Mouse (Mus musculus): ENCODE results near the gene Dgkb.

The Dgkb gene

GRCm38 (mm10) chr12:38371597-38371996 lies 554.1 kb downstream of the Dgkb start:
- DNase-seq (ENCODE audit: low read depth, low spot score), result no peak

DNA sequence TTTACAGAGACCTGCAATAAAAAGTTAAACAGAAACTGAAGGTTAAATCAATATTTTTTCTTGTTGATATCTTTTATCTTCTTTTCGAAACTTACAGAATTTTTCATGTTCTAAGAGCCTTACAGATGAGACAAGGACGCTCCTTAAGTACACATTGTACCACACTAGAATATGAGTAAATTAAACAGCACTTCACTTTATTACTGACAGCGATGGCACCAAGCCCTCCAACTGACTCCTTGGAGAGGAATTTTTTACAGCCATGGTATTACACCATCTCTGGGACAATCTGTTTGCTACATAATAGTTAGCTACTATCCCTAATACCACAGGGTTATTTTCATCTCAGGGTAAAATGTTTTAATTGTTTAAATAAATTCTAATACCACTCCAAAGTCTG lies 556.6 kb downstream of the Dgkb start:
- DNase-seq (ENCODE audit: low read depth, low spot score), result no peak

GRCm38 (mm10) chr12:38385942-38386341 lies 568.4 kb downstream of the Dgkb start:
- no peak for DNase-seq (ENCODE audit: low read depth, low spot score)

DNA sequence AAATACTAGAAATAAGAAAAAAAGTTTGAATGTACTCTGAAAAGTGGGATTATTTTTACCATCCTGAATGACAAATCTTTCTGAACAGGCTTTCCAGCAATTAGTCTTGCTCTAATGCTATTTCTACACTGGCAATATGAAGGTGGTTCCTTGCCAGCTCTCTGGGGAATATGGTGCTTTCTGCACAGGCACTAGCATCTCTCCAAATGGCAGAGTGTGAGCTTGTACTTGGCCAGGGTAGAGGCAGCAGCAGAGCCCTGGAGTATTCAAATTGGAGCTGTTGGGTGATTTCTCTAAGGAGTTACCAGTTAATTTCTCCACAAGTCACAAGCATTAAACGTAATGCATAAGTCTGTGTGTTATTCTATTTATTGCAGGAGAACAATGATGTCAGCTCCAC lies 569.5 kb downstream of the Dgkb start:
- no peak for DNase-seq (ENCODE audit: low read depth, low spot score)

GRCm38 (mm10) chr12:38387654-38388053 lies 570.1 kb downstream of the Dgkb start:
- no peak for DNase-seq (ENCODE audit: low read depth, low spot score)

DNA sequence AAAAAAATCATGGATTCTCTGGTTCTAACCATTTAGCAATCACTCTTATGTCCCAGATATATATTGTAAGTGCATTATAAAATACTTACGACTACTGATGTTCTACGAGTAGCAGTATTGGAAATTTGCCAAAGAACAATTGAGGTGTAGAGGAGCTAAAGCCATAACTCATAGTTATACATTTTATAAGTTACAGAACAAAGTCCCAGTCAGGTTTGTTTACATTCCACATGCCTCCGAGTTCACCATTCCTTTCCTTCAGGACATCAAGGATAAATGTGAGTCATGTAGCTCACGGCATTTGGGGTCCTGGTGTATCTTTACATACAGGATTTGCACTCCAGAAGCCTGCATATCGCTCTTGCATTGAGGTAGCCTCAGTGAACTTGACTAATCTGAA lies 570.7 kb downstream of the Dgkb start:
- peak; percentile 5 for DNase-seq (ENCODE audit: low read depth, low spot score)

GRCm38 (mm10) chr12:38397754-38398312 lies 580.3 kb downstream of the Dgkb start:
- no peak for DNase-seq (ENCODE audit: low read depth, low spot score)

- DNase-seq (ENCODE audit: low read depth, low spot score), result no peak
These were observed 582.6 kb downstream of the Dgkb start for GRCm38 (mm10) chr12:38400089-38400488.

- no peak for DNase-seq (ENCODE audit: low read depth, low spot score)
These were observed 618.0 kb downstream of the Dgkb start for GRCm38 (mm10) chr12:38435364-38436130.

- no peak for DNase-seq (ENCODE audit: low read depth, low spot score)
These were observed 618.6 kb downstream of the Dgkb start for GRCm38 (mm10) chr12:38436131-38436436.

DNA sequence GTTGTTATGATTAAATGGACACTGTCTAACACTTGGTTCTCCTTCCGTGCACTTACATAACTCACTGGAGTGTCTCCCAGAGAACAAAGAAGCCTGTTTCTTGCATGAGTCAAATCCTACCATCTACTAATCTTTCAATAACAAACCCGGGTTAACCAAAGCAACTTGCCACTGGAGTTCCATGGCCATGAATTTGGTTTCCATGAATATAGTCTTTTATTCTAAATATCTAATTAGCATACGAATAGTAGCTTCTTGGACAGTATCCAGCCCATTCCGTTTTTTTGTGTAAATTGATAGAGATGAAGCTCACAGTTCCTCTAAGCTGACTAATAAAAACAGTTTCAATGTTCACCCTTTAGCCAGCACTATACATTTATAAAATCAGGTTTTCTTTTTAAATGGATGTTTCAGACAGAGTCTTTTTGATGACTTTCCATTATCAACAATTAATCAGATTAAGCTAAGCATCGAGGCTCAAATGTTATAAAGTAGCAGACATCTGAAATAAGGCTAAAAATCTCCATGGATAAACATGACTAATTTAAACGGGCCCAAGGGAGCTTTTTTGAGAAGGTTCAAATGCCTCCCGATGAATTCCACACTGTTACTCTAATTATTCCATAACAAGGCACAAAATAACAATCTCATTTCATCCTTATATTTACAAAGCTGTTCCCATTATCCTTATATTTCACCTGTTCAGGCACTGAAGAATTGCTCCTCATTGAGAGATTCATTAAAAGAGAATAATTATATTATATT lies 633.0 kb downstream of the Dgkb start:
- DNase-seq (ENCODE audit: low read depth, low spot score), result no peak

GRCm38 (mm10) chr12:38451677-38452076 lies 634.2 kb downstream of the Dgkb start:
- DNase-seq (ENCODE audit: low read depth, low spot score), result no peak

GRCm38 (mm10) chr12:38468191-38468590 lies 650.7 kb downstream of the Dgkb start:
- no peak for DNase-seq (ENCODE audit: low read depth, low spot score)

DNA sequence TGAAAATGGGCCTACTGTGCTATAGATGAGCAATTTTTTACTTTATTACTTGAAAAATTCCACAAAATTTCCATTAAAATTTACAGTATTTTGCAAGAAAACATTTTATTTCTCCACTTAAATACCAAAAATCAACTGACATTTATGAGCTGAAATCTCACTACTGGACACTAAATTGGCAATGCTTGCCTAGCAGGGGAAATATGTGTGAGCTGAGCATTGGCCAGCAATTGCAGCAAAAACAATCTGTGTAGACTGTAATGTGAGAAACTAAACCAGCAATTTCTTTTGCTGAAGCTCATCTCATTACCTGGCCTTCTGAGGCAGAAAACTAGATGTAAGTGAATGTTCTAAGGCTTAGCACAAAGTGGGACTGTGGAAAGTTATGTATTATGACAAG lies 651.1 kb downstream of the Dgkb start:
- no peak for DNase-seq (ENCODE audit: low read depth, low spot score)

DNA sequence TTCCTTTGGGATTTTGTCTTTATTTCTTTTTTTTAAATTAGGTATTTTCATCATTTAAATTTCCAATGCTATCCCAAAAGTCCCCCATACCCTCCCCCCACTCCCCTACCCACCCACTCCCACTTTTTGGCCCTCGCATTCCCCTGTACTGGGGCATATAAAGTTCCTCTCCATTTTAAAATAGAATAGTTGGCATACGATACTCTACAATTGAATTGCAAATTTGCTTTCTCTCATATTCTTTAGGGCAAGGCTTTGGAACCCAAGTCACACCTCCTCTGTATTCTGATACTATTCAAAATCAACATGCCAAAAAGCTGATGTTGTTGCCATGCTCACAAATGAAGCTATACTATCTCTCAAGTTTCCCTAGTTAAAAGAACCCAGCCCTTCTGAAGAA lies 679.7 kb downstream of the Dgkb start:
- no peak for DNase-seq (ENCODE audit: low read depth, low spot score)

- DNase-seq (ENCODE audit: low read depth, low spot score), result no peak
These were observed 683.4 kb downstream of the Dgkb start for GRCm38 (mm10) chr12:38500931-38501330.

DNA sequence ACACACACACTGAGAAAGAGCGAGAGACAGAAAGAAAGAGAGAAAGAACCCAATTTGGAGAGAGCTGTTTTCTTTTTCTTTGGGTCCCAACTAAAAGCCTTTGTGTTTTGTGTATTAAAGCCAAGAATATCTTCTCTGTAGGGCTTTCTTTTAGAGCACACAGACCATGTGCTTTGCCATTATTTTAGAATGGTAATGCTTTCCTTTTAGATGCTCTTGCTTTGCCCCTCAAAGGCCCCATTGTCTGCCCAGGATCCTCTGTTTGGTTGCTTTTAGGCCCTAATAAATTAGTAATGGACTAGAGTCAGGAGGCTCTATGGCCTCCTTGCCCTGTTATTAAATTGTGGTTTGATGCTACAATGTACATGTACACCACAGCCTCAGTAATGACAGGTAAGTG lies 690.7 kb downstream of the Dgkb start:
- DNase-seq (ENCODE audit: low read depth, low spot score), result peak; percentile 26

DNA sequence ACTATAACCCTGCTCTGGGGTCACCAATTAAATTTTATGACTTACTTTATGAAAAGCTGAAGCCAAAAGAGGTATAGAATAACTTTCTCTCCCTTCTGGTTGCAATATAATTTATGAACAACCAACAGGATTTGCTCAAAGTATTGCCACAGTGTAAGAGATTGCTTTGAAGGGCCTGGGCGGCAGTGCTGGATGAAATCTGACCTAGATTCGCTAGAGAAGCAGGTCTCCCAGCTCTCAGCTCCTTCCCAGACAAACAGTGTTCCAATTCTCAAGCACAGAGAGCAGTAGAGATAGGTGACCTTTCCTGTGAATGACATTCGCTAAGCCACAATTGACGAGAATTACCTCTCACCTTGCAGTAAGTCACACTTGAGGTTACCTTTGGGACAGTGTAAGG lies 727.9 kb downstream of the Dgkb start:
- no peak for DNase-seq (ENCODE audit: low read depth, low spot score)

DNA sequence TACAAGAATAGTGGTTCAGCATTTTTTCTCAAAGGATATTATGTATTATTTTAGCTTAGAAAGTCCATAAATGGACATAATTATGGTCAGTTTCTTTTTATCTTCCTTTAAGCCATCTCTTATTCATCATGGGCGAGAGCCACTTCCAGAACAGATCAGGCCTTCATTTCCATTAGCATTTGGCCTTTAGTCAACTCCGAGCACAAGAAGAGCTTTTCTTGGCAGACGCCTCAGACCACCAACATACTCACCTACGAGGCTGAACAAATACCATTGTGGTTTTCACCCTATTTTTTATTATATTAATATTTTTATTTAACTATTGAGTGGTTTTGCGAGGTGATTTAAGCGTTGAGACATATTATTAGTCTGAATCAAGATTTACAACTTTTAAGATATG lies 759.6 kb downstream of the Dgkb start:
- no peak for DNase-seq (ENCODE audit: low read depth, low spot score)

GRCm38 (mm10) chr12:38579191-38579817 lies 761.8 kb downstream of the Dgkb start:
- no peak for DNase-seq (ENCODE audit: low read depth, low spot score)

DNA sequence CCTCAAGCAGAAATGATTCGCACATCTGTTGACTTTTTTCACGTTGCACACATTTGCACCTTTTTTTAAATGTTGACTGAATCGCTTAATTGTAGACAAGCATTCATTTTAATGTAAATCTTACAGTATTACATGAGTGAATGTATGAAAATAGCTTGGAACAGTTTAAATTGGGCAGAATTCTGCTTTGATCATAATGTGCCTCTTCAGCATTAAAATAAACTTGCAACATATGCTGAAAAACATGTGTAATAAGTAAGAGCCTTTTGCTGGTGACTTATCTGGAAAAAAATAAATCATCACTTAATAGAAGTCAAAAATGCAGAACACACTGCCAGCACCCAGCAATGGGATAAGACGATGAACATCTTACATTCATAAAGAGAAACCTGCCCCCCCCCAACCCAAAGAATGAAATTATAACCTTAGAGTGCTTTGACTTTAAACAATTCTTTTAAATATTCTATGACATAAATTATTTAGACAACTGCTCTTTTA lies 768.9 kb downstream of the Dgkb start:
- DNase-seq (ENCODE audit: low read depth, low spot score), result no peak

GRCm38 (mm10) chr12:38589951-38590350 lies 772.4 kb downstream of the Dgkb start:
- DNase-seq (ENCODE audit: low read depth, low spot score), result no peak
